Mouse (Mus musculus): Measurements from ENCODE around the gene Cdhr3.

DNA sequence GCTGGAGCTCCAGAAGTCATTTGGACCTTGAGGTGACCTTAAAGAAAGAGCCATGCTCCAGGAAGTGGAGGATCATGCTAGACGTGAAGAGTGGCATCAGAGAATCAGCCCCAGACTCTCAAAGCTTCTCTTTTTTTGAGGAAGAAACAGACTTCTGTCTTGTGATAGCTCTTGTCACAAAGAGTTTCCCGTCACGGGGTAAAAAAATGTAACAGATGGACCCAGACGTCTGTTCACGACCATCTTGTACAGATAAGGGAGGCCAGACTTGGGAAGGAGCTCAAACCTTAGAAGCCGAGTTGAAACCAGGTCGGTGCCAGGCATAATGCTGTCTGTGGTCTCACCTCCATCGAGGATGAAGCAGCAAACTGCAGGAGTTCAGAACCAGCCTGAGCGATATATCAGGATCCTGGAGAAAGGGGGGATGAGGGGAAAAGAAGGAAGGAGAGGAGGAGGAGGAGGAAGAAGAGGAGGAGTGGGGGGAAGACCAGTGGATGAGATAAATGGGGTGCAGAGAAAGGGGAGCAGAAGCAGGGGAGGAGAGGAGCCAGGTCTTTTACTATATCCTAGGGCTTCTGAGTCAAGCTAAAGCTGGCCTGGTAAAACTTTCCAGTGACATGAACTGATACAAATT is 33.0 kb upstream of the Cdhr3 start:
- no peak for TF ChIP-seq CTCF (IDR thresholded peaks at IDR 0.05; ENCODE audit: control insufficient read depth, insufficient read depth, insufficient read length)
- no peak for TF ChIP-seq MAX (IDR thresholded peaks at IDR 0.05)
- no peak for TF ChIP-seq MYOG (IDR thresholded peaks at IDR 0.05; ENCODE audit: control insufficient read depth, extremely low read depth, insufficient read length)

All from C2C12 (cell line).